Mouse (Mus musculus): ENCODE data around the gene Il17d. TPM values are rescaled to one million over a fixed set of nuclear protein-coding genes. Genes with fewer than 3 reads are reported as not detected.

The Il17d gene
- polyA plus RNA-seq, 1 experiment from 2014 or later, result 4.9 TPM

GRCm38 (mm10) chr14:57565626-57566025 lies 41.0 kb downstream of the Il17d start:
- WGBS, result 95% methylated on average over 6 of the region's 6 CpGs
- Histone ChIP-seq H3K36me3 (ENCODE audit: control insufficient read depth, insufficient read depth, low read length) (no peaks in the 10 kb centered on the region), H3K4me3 (ENCODE audit: low read length) (no peak overlapping the region), H3K4me2 (ENCODE audit: low read length) (no peak overlapping the region), H3K4me1 (ENCODE audit: control insufficient read depth, insufficient read depth, low read depth, low read length) (peaks cover 2% of the 10 kb centered on the region), H3K9ac (ENCODE audit: low read depth, low read length) (no peak overlapping the region), H3K27me3 (replicated peaks; ENCODE audit: control insufficient read depth, insufficient read depth, low read length) (no peaks in the 10 kb centered on the region), H3K9me3 (ENCODE audit: control insufficient read depth, low read length) (no peaks in the 10 kb centered on the region), H3K27ac (ENCODE audit: low read depth, low read length) (no peak overlapping the region)
- no peak for ATAC-seq

GRCm38 (mm10) chr14:57571155-57572133 lies 46.9 kb downstream of the Il17d start, which contains the start of gene Eef1akmt1:
Gene Eef1akmt1 (minus strand): TSS chr14:57571612.
- peak within 1 kb of the TSS; percentile 68 for H3K27ac ChIP-seq (ENCODE audit: low read depth, low read length)
- H3K9ac ChIP-seq (ENCODE audit: low read depth, low read length), result peak within 1 kb of the TSS; percentile 82
- peak; percentile 100 for ATAC-seq
- peaks cover 4% of the 10 kb centered on the region; the same call in 1 of the 2 replicates for H3K9me3 ChIP-seq (ENCODE audit: control insufficient read depth, low read length)
- WGBS, result 10% methylated on average over 35 of the region's 35 CpGs
- peaks cover 6% of the 10 kb centered on the region; the same call in 1 of the 2 replicates for H3K36me3 ChIP-seq (ENCODE audit: control insufficient read depth, insufficient read depth, low read length)
- peak within 1 kb of the TSS; percentile 75 for H3K4me3 ChIP-seq (ENCODE audit: low read length)
- H3K4me1 ChIP-seq (ENCODE audit: control insufficient read depth, insufficient read depth, low read depth, low read length), result peaks cover 5% of the 10 kb centered on the region
- peak within 1 kb of the TSS; percentile 57 for H3K4me2 ChIP-seq (ENCODE audit: low read length)
- no peaks in the 10 kb centered on the region for H3K27me3 ChIP-seq (replicated peaks; ENCODE audit: control insufficient read depth, insufficient read depth, low read length)

- ATAC-seq, result no peak
- 86% methylated on average over 6 of the region's 6 CpGs for WGBS
- H3K36me3 ChIP-seq (ENCODE audit: control insufficient read depth, insufficient read depth, low read length), result peaks cover 7% of the 10 kb centered on the region; the same call in 1 of the 2 replicates
Observed at GRCm38 (mm10) chr14:57574792-57575587, 50.4 kb downstream of the Il17d start.

GRCm38 (mm10) chr14:57576364-57577060 lies 51.9 kb downstream of the Il17d start:
- H3K4me2 ChIP-seq (ENCODE audit: low read length), result no peak overlapping the region
- H3K27me3 ChIP-seq (replicated peaks; ENCODE audit: control insufficient read depth, insufficient read depth, low read length), result no peaks in the 10 kb centered on the region
- ATAC-seq, result no peak
- WGBS, result 99% methylated on average over 2 of the region's 2 CpGs
- H3K4me3 ChIP-seq (ENCODE audit: low read length), result no peak overlapping the region
- peaks cover 4% of the 10 kb centered on the region; the same call in 1 of the 2 replicates for H3K9me3 ChIP-seq (ENCODE audit: control insufficient read depth, low read length)
- no peak overlapping the region for H3K27ac ChIP-seq (ENCODE audit: low read depth, low read length)
- H3K4me1 ChIP-seq (ENCODE audit: control insufficient read depth, insufficient read depth, low read depth, low read length), result no peaks in the 10 kb centered on the region
- H3K9ac ChIP-seq (ENCODE audit: low read depth, low read length), result no peak overlapping the region
- peaks cover 7% of the 10 kb centered on the region; the same call in 1 of the 2 replicates for H3K36me3 ChIP-seq (ENCODE audit: control insufficient read depth, insufficient read depth, low read length)

More at GRCm38 (mm10) chr14:57574792-57575587, 50.4 kb downstream of the Il17d start:
- Histone ChIP-seq H3K9me3 (ENCODE audit: control insufficient read depth, low read length) (peaks cover 4% of the 10 kb centered on the region; the same call in 1 of the 2 replicates), H3K9ac (ENCODE audit: low read depth, low read length) (no peak overlapping the region), H3K27me3 (replicated peaks; ENCODE audit: control insufficient read depth, insufficient read depth, low read length) (no peaks in the 10 kb centered on the region), H3K4me3 (ENCODE audit: low read length) (no peak overlapping the region), H3K4me2 (ENCODE audit: low read length) (no peak overlapping the region), H3K27ac (ENCODE audit: low read depth, low read length) (no peak overlapping the region), H3K4me1 (ENCODE audit: control insufficient read depth, insufficient read depth, low read depth, low read length) (peaks cover 5% of the 10 kb centered on the region)

GRCm38 (mm10) chr14:57591830-57592229 lies 67.3 kb downstream of the Il17d start:
- ATAC-seq, result no peak
- Histone ChIP-seq H3K4me2 (ENCODE audit: low read length) (no peak overlapping the region), H3K27me3 (replicated peaks; ENCODE audit: control insufficient read depth, insufficient read depth, low read length) (no peaks in the 10 kb centered on the region), H3K9ac (ENCODE audit: low read depth, low read length) (no peak overlapping the region), H3K4me3 (ENCODE audit: low read length) (no peak overlapping the region), H3K4me1 (ENCODE audit: control insufficient read depth, insufficient read depth, low read depth, low read length) (no peaks in the 10 kb centered on the region), H3K27ac (ENCODE audit: low read depth, low read length) (no peak overlapping the region), H3K36me3 (ENCODE audit: control insufficient read depth, insufficient read depth, low read length) (peaks cover 27% of the 10 kb centered on the region), H3K9me3 (ENCODE audit: control insufficient read depth, low read length) (no peaks in the 10 kb centered on the region)
- 96% methylated on average over 3 of the region's 3 CpGs for WGBS

Other genes with a start within 250 kb of the Il17d start
- 13.2 and 15.4 TPM in 2 replicates for gene Cryl1, start 126.2 kb upstream of the Il17d start, polyA plus RNA-seq (2015; fragmentation: Nextera tagmentation; extraction: Ambion mirVana)
- gene Ift88, start 100.7 kb upstream of the Il17d start, polyA plus RNA-seq (2015; fragmentation: Nextera tagmentation; extraction: Ambion mirVana), result 15.0 and 15.1 TPM in 2 replicates
- 89.5 and 90.3 TPM in 2 replicates for gene Eef1akmt1, start 46.8 kb downstream of the Il17d start, polyA plus RNA-seq (2015; fragmentation: Nextera tagmentation; extraction: Ambion mirVana)
- gene Xpo4, start 140.7 kb downstream of the Il17d start, polyA plus RNA-seq (2015; fragmentation: Nextera tagmentation; extraction: Ambion mirVana), result 9.8 and 11.0 TPM in 2 replicates
- not detected in 2 replicates for gene Gm49361, start 221.3 kb downstream of the Il17d start, polyA plus RNA-seq (2015; fragmentation: Nextera tagmentation; extraction: Ambion mirVana)
- gene Lats2, start 233.6 kb downstream of the Il17d start, polyA plus RNA-seq (2015; fragmentation: Nextera tagmentation; extraction: Ambion mirVana), result 5.9 and 7.8 TPM in 2 replicates